Mouse (Mus musculus) hematopoietic multipotent progenitor cell, adult 10-12 weeks (in vitro differentiated cells): ENCODE measurements around the gene Mmd. TPM values are rescaled to one million over a fixed set of nuclear protein-coding genes. Genes with fewer than 3 reads are reported as not detected.

Source experiments
- polyA plus RNA-seq: library from polyadenylated mRNA; stranded (reverse); fragments of >175 nt; gene quantifications from 2 replicates; pipeline ENCODE4 v1.2.3, GENCODE M21; 2012; ENCODE audit warnings: low replicate concordance

The Mmd gene
- 8.6 and 28.3 TPM in 2 replicates for polyA plus RNA-seq

DNA sequence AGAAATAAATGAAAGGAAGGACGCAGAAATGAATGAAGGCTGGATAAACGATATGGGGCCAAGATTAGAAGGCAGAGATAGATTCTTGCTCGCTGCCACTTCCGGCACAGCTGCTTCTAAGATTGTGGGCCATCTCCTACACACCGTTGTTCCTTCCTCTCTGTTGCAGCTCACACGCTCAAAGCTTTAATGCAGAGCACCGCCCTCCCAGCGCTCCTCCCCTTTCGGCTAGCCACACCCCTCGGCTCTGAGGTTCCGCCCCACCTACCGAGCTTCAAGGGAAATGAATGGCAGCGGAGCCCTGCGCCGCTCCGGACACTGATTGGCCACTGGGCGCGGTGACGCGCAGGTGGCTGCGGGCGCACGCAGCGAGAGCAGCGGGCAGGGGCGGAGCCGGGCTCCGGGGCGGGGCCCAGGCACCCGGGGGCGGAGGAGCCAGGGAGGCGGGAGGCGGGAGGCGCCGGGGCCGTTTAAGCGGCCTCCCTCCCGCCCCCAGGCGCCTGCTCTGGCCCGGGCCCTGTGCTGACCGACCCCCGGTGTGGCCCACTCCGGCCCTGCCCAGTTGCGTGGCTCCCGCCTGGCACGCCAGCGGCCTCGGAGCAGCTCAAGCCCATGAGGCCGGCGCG is at the start of gene Mmd:
Gene Mmd (plus strand): TSS at position 432 of the 626 bp plus-strand sequence.

Other genes starting within 250 kb of the Mmd start
- gene Pctp, start 246.6 kb upstream of the Mmd start, polyA plus RNA-seq = 1.1 and 1.8 TPM in 2 replicates
- gene Tmem100, start 219.1 kb upstream of the Mmd start, polyA plus RNA-seq = not detected in 2 replicates
- gene Gm45716, start 61.8 kb upstream of the Mmd start, polyA plus RNA-seq = 1.4 and 3.2 TPM in 2 replicates
- 1.5 and 7.2 TPM in 2 replicates for gene Hlf, start 141.4 kb downstream of the Mmd start, polyA plus RNA-seq